Mouse (Mus musculus) testis, adult 2 months (tissue): ENCODE measurements around the gene Foxp1.

Source experiments
- CTCF ChIP-seq: fragments of 200-500 bp; IDR thresholded peaks from 2 replicates; pipeline ENCODE4 v1.5.1; 2012; ENCODE audit warnings: low read depth, mild to moderate bottlenecking, inconsistent platforms, low read length, moderate library complexity; ENCODE audit not compliant: control insufficient read depth, insufficient read depth, insufficient replicate concordance
- POLR2A ChIP-seq: fragments of 200-500 bp; IDR thresholded peaks from 2 replicates; pipeline ENCODE4 v1.6.1; 2012; ENCODE audit warnings: low read depth, mild to moderate bottlenecking, inconsistent platforms, low read length, moderate library complexity; ENCODE audit not compliant: control insufficient read depth

DNA sequence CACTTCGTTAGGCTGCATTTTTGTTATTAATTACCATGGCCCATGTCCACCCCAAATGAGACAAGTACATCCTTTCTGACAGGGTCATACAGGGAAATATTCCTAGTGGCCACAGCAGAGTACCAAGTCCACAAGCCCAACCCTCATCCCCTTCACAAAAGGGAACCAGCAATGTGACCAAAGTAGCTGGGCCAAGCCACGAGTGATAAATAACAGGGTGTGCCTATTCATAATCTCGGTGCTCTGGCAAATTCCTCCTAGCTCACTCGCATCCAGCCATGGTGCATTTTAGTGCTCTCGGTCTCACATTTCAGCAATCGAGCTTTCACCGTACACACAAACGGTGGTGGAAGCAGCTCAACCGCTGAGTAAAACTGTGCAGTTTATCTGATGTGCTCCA, 119.6 kb downstream of the Foxp1 start:
- TF ChIP-seq CTCF (no peak), POLR2A (no peak)
